Mouse (Mus musculus) urinary bladder, postnatal 25 days (tissue): Measurements from ENCODE around the gene Rspo4.
A peak's percentile ranks its signal among the peaks of the same experiment; 100 is the strongest.

Experiments
- DNase-seq: peaks from one replicate; pipeline ENCODE4 v3.0.0; 2022; ENCODE audit warnings: low spot score

The Rspo4 gene

DNA sequence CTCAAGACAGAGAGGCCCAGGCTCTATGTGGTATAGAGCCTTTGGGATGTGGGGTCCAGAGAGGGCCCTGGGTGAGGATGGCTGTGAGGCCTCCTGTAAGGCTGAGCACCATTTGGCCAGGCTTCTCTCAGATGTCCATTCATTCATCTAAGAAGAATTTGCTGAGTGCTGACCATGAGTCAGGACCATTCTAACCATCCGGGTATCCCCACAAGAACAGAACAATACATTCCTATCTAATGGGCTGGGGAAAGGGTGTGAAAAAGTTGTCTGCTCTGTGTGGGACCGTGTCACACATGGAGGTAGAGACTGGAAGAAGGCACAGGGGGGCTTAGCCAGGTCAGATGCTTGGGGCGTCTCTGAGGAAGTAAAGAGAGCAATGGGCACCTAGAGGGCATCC, 69.0 kb downstream of the Rspo4 start:
- DNase-seq = no peak

DNA sequence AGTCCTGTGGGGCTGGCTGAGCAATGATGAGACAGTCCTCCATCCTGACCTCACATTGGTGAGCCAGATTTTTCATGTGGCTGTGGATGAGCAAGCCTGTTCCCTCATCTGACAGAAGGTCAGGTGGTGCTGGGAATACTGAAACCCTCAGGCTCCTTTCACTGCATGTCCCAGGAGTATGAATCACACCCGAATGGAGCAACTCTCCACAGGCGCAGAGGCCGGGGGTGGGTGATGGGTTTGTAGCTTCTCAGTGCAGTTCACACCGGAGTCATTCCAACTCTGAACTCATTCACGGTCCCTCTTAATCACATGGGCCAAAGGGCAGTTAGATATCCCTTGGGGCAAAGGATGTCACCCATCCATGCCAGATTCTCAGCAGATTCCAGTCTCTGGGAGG, 71.4 kb downstream of the Rspo4 start:
- DNase-seq = no peak

DNA sequence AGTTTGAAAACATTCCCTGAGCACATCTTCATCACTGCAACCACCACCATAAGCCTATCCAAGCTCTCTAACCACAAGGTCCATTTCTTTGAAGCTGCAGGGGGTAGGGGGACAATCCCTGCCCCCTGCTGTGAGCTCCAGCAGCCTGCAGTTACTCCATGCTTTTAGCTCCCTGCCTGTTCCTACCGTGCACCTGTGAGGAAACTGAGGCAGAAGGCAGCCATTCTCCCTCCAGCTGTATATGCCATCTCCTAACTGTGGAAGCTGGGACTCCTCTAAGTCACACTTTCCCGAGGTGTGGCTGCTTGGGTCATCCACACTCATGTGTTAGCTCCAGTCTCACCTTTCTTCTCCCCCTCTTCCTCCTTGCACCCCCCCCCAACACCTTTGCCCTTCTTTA, 72.4 kb downstream of the Rspo4 start:
- DNase-seq = no peak

DNA sequence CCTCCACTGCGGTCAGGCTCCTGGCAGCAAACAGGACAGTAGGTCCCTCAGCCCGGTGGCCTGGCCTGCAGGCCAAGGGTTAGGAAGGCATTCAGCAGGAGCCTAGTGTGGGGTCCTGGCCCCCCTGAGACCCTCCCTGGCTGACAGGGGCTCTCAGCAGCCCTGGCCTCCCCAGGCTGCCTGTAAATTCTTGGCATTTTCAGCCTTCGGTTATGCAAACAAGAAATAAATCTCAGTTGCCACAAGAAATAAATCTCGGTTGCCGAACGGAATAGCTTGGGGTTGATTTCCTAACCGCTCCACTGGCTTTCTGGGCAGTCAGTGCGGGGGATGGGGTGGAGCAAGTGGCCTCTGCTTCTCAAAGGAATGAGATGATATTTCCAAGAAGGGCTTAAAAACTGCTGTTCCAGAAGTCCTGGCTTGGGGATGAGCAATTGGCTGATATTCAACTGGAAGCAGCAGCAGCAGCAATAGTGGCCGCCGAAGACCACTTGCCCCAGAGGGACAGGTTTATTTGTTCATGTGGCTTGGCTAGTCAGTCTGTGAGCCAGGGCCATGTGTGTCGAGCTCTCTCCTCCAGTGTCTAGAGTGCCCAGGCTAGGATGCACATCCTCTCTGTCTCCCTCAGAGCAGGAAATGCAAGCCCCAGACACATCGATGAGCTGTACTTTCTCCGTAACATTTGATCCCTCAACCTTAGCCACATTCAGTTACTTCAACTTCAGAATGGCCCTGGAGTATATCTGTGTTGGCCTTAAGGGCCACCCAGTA, 73.5 kb downstream of the Rspo4 start:
- peak; percentile 33 for DNase-seq

DNA sequence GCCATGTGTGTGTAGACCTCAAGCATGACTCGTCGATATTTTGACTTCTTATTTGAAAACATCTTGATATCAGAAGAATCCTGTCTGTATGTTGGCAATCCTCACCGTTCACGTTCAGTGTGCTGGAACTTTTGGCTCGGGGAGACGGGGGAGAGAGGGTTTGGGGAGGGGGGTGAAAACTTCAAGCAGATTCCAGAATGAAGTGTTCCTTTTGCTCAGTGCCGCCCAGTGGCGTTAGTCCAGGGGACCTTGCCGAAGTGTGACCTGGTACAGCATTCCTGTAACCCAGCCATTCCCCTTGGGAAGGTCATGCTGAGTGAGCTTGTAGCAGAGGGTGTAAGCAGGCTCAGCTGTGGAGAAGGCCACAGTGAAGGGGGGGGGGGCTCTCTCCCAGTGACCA, 76.4 kb downstream of the Rspo4 start:
- DNase-seq = no peak

DNA sequence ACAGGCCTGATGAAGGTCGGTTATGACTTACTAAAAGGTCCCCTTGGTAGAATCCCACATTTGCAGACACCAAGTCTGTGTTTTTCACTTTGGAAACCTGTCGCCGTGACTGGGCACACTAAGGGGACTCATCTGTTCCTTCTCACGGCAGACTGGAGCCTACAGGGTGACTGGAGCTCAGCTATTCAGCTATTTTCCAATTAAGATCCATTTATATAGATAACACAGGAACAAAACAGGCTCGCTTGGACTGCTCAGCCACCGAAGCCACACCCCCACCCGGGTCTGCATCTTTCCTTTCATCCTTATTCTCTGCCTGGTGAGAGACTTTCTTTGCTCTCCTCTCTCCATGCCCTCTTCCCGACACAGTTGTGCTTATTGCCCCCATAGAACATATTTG, 78.3 kb downstream of the Rspo4 start:
- DNase-seq = no peak

DNA sequence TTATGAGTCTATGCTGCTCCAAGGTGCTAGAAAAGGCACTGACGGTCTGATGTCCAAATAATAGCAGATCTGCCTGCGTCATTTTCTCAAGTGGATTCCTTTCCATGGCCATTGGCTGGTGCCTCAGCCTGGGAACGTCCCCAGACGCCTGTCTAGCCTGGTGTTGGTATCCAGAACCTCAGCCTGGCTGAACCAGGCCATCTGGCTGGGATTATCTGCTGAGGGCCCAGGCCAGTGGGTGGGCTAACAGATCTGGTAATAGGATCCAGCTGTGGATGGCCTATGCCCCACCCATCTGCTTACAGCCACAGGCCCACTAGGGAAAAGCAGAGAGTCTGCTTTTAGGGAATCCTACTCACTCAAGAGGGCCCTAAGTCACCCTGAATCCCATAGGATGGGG, 78.9 kb downstream of the Rspo4 start:
- DNase-seq = peak; percentile 31
